Mouse (Mus musculus) forebrain, embryonic 14.5 days (tissue): ENCODE data around the gene Tubgcp2. TPM values are rescaled to one million over a fixed set of nuclear protein-coding genes. Genes with fewer than 3 reads are reported as not detected.

Experiments
- ATAC-seq: fragments of 200-750 bp; cut with Nextera tagmentation; 2 replicates; pipeline ENCODE4 v1.8.0; 2017; ENCODE audit warnings: mild to moderate bottlenecking, moderate library complexity
- DNase-seq: peaks from one replicate; pipeline ENCODE4 v3.0.0-alpha.2; 2015; ENCODE audit warnings: low spot score
- H3K27ac ChIP-seq: fragments of 300-500 bp; sonication (generic); 2 replicates; pipeline ENCODE4 v1.5.1; 2014; ENCODE audit warnings: low read depth, mild to moderate bottlenecking, control low read depth, low read length, moderate library complexity
- H3K27me3 ChIP-seq: fragments of 300-500 bp; sonication (generic); replicated peaks from 2 replicates; pipeline ENCODE4 v1.6.1; 2014; ENCODE audit warnings: low read length, control low read depth, mixed read lengths; ENCODE audit not compliant: control insufficient read depth, insufficient read depth
- H3K36me3 ChIP-seq: fragments of 300-500 bp; sonication (generic); 2 replicates; pipeline ENCODE4 v1.6.1; 2014; ENCODE audit warnings: low read length, control low read depth; ENCODE audit not compliant: control insufficient read depth, insufficient read depth
- H3K4me1 ChIP-seq: fragments of 300-500 bp; sonication (generic); 2 replicates; pipeline ENCODE4 v1.6.1; 2014; ENCODE audit warnings: antibody characterized with exemption, low read length, control low read depth; ENCODE audit not compliant: control insufficient read depth, insufficient read depth
- H3K4me2 ChIP-seq: fragments of 300-500 bp; sonication (generic); 2 replicates; pipeline ENCODE4 v1.6.1; 2014; ENCODE audit warnings: mild to moderate bottlenecking, control low read depth, low read length
- H3K4me3 ChIP-seq: fragments of 300-500 bp; sonication (generic); 2 replicates; pipeline ENCODE4 v1.5.1; 2014; ENCODE audit warnings: low read depth, low read length, control low read depth
- H3K9ac ChIP-seq: fragments of 300-500 bp; sonication (generic); 2 replicates; pipeline ENCODE4 v1.6.1; 2014; ENCODE audit warnings: mild to moderate bottlenecking, low read length, control low read depth, moderate library complexity
- H3K9me3 ChIP-seq: fragments of 300-500 bp; sonication (generic); replicated peaks from 2 replicates; pipeline ENCODE4 v1.6.1; 2016; ENCODE audit warnings: low read length, control low read depth, mixed read lengths; ENCODE audit not compliant: control insufficient read depth
- WGBS: fragments of 180-500 bp; shearing (Covaris S2); extraction: QIAGEN DNeasy Blood & Tissue Kit; methylation state at CpG from one replicate; pipeline ENCODE4 v1.1.7; 2014; 5-methylcytosine and 5-hydroxymethylcytosine counted together
- polyA plus RNA-seq: library from polyadenylated mRNA; unstranded; fragments of >200 nt; fragmentation: Nextera tagmentation; extraction: Ambion mirVana; gene quantifications from 2 replicates; pipeline ENCODE4 v1.2.1, GENCODE M21; 2014

Gene Tubgcp2
- polyA plus RNA-seq, 1 experiment from 2014 or later: 64.3 TPM

DNA sequence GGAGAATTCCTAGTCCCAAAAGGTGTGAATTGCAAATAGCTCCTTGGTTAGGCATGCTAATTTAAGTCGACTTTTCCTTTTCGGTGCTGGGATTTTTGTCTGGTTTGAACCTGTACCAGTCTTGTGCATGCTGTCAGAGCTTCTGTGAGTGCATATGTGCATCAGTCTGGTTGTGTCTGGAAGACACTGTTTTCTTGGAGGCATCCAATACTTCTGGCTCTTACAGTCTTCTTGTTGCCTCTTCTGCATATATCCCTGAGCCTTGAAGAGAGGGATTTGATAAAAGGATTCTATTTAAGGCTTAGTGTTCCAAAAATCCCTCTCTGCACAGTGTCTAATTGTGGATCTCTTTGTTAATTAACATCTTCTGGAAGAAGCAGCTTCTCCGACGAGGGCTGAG is 17.7 kb upstream of the Tubgcp2 start:
- ATAC-seq: no peak
- Histone ChIP-seq H3K9ac (no peak overlapping the region), H3K4me2 (no peak overlapping the region), H3K4me1 (peaks cover 19% of the 10 kb centered on the region), H3K4me3 (no peak overlapping the region), H3K27me3 (peaks cover 38% of the 10 kb centered on the region), H3K9me3 (no peaks in the 10 kb centered on the region), H3K27ac (no peak overlapping the region), H3K36me3 (no peaks in the 10 kb centered on the region)
- DNase-seq: no peak
- 80% methylated on average over 4 of the region's 4 CpGs for WGBS

GRCm38 (mm10) chr7:140049115-140049689 is 12.7 kb upstream of the Tubgcp2 start:
- ATAC-seq (peak; percentile 77), DNase-seq (peak; percentile 70)
- WGBS: under 1% methylated on average over 34 of the region's 34 CpGs
- no peak overlapping the region for H3K27ac ChIP-seq
- no peaks in the 10 kb centered on the region for H3K9me3 ChIP-seq
- peaks cover 15% of the 10 kb centered on the region for H3K4me1 ChIP-seq
- H3K27me3 ChIP-seq: peaks cover 83% of the 10 kb centered on the region
- H3K4me3 ChIP-seq: peak overlapping the region; percentile 33
- H3K4me2 ChIP-seq: peak overlapping the region; percentile 65
- no peaks in the 10 kb centered on the region for H3K36me3 ChIP-seq
- H3K9ac ChIP-seq: no peak overlapping the region; the same call in 1 of the 2 replicates

DNA sequence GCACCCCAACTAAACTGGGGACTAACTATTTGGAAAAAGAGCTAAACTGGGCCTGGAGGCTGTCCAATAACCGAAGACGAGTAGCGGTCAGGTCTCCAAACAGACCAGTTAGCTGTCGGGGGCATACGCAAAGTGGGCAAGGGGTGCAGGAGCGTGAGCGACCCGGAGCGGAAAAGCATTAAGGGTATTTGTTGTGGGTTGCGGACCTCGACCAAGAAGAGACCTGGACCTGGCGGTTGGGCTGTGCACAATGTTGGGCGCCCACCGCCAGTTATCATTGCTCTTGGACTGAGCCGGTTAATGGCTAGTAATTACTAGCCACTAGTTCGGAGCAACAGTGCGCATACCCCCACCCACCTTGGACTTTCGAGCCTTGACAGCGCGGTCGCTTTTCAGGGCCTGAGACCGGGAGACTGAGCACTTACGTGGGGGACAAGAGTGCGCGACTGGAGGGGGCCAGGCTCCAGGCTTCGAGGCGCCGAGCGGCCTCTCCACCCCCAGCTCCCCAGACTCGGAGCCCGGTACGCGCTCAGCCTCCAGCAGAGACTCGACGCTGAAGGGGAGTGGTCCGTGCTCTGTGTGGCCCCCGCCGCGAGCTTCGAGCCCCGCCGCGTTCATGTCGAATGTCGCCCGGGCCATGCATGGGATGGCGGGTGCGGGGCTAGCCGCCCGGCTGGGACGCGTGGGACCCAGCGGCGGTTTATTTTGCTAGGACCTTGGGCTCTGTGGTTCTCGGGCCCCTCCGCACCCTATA is 12.1 kb upstream of the Tubgcp2 start, which contains the start of gene Msx3:
Gene Msx3, minus strand, starts transcription at position 729 of the 754 bp plus-strand sequence.
- under 1% methylated on average over 56 of the region's 56 CpGs for WGBS
- Histone ChIP-seq H3K4me3 (peak within 1 kb of the TSS; percentile 33), H3K27me3 (peaks cover 84% of the 10 kb centered on the region), H3K36me3 (no peaks in the 10 kb centered on the region), H3K4me1 (peaks cover 15% of the 10 kb centered on the region), H3K9ac (peak within 1 kb of the TSS; percentile 43), H3K4me2 (peak within 1 kb of the TSS; percentile 65), H3K9me3 (no peaks in the 10 kb centered on the region), H3K27ac (no peak within 1 kb of the TSS)
- DNase-seq (no peak), ATAC-seq (peak; percentile 2)

DNA sequence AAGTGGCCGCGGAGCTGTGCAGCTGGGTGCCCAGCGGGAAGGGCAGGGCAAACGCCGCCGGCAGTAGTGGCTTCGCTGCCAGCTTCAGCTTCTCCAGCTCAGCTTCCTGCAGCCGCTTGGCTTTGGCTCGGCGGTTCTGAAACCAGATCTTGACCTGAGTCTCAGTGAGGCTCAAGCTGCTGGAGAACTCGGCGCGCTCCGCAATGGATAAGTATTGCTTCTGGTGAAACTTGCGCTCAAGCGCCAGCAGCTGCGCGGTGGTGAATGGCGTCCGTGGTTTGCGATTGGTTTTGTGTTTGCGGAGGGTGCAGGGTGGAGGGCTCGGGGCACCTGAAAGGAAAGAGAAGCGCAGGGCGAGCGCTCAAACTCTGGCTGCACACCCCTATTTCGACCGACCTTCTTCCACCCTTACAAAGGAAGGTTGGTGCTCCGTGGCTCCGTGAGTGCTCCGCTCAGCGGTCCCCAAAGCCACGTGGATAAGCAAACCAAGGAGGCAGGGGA is 11.4 kb upstream of the Tubgcp2 start:
- Histone ChIP-seq H3K4me1 (peaks cover 15% of the 10 kb centered on the region), H3K9ac (0 out of 2 replicates have a peak overlapping the region, but pooled peaks have one; percentile 40), H3K9me3 (no peaks in the 10 kb centered on the region), H3K27ac (no peak overlapping the region), H3K27me3 (peaks cover 82% of the 10 kb centered on the region), H3K4me3 (peak overlapping the region; percentile 33), H3K36me3 (no peaks in the 10 kb centered on the region), H3K4me2 (peak overlapping the region; percentile 65)
- under 1% methylated on average over 33 of the region's 33 CpGs for WGBS
- peak; percentile 46 for DNase-seq
- ATAC-seq: peak; percentile 56

- no peak for ATAC-seq
- H3K4me1 ChIP-seq: peaks cover 15% of the 10 kb centered on the region
- WGBS: 81% methylated on average over 4 of the region's 4 CpGs
- H3K9ac ChIP-seq: no peak overlapping the region
- no peak overlapping the region for H3K4me3 ChIP-seq
- peaks cover 64% of the 10 kb centered on the region for H3K27me3 ChIP-seq
- H3K9me3 ChIP-seq: no peaks in the 10 kb centered on the region
- H3K36me3 ChIP-seq: peaks cover 5% of the 10 kb centered on the region
- no peak overlapping the region for H3K27ac ChIP-seq
- H3K4me2 ChIP-seq: no peak overlapping the region
- no peak for DNase-seq
These were observed 9.1 kb upstream of the Tubgcp2 start for GRCm38 (mm10) chr7:140045546-140045945.

DNA sequence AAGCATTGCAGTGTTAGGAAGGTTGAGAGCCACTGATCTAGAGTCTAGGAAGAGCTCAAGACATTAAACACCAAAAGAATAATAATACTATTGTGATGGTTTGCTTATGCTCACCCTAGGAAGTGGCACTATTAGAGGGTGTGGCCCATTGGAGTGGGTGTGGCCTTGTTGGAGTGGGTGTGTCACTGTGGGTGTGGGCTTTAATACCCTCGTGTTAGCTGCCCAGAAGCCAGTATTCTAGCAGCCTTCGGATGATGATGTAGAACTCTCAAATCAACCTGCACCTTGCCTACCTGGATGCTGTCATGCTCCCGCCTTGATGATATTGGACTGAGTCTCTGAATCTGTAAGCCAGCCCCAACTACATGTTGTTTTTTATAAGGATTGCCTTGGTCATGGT is 6.3 kb upstream of the Tubgcp2 start:
- Histone ChIP-seq H3K27ac (no peak overlapping the region), H3K4me3 (no peak overlapping the region), H3K9ac (no peak overlapping the region), H3K27me3 (peaks cover 36% of the 10 kb centered on the region), H3K9me3 (no peaks in the 10 kb centered on the region), H3K36me3 (peaks cover 16% of the 10 kb centered on the region), H3K4me1 (peaks cover 2% of the 10 kb centered on the region; the same call in 1 of the 2 replicates), H3K4me2 (no peak overlapping the region)
- WGBS: 60% methylated on average over 3 of the region's 3 CpGs
- no peak for ATAC-seq
- no peak for DNase-seq

GRCm38 (mm10) chr7:140037171-140037555 is 694 bp upstream of the Tubgcp2 start:
- ATAC-seq: no peak

GRCm38 (mm10) chr7:140035456-140035855 is 1.0 kb downstream of the Tubgcp2 start:
- no peak for DNase-seq
- no peaks in the 10 kb centered on the region for H3K27me3 ChIP-seq
- H3K4me1 ChIP-seq: peaks cover 16% of the 10 kb centered on the region
- WGBS: 19% methylated on average over 7 of the region's 7 CpGs
- H3K9ac ChIP-seq: peak overlapping the region; percentile 81
- no peaks in the 10 kb centered on the region for H3K9me3 ChIP-seq
- peaks cover 42% of the 10 kb centered on the region for H3K36me3 ChIP-seq
- peak overlapping the region; percentile 88 for H3K4me3 ChIP-seq
- peak overlapping the region; percentile 60 for H3K4me2 ChIP-seq
- no peak for ATAC-seq
- no peak overlapping the region for H3K27ac ChIP-seq

More at GRCm38 (mm10) chr7:140037171-140037555, 694 bp upstream of the Tubgcp2 start:
- H3K4me3 ChIP-seq: peak overlapping the region; percentile 88
- no peaks in the 10 kb centered on the region for H3K27me3 ChIP-seq
- no peak for DNase-seq
- H3K4me2 ChIP-seq: peak overlapping the region; percentile 60
- H3K36me3 ChIP-seq: peaks cover 31% of the 10 kb centered on the region
- H3K4me1 ChIP-seq: peaks cover 16% of the 10 kb centered on the region
- no peak overlapping the region for H3K27ac ChIP-seq
- peak overlapping the region; percentile 81 for H3K9ac ChIP-seq
- no peaks in the 10 kb centered on the region for H3K9me3 ChIP-seq
- WGBS: 50% methylated on average over 3 of the region's 3 CpGs

- DNase-seq: no peak
- H3K27ac ChIP-seq: no peak overlapping the region
- H3K27me3 ChIP-seq: no peaks in the 10 kb centered on the region
- H3K9ac ChIP-seq: no peak overlapping the region
- peaks cover 16% of the 10 kb centered on the region for H3K4me1 ChIP-seq
- peaks cover 52% of the 10 kb centered on the region for H3K36me3 ChIP-seq
- WGBS: 96% methylated on average over 9 of the region's 9 CpGs
- no peak for ATAC-seq
- no peaks in the 10 kb centered on the region for H3K9me3 ChIP-seq
- no peak overlapping the region for H3K4me2 ChIP-seq
- H3K4me3 ChIP-seq: no peak overlapping the region
These were observed 3.1 kb downstream of the Tubgcp2 start for GRCm38 (mm10) chr7:140033386-140033785.
